Mouse (Mus musculus): ENCODE data around the gene Rexo5.

The Rexo5 gene

DNA sequence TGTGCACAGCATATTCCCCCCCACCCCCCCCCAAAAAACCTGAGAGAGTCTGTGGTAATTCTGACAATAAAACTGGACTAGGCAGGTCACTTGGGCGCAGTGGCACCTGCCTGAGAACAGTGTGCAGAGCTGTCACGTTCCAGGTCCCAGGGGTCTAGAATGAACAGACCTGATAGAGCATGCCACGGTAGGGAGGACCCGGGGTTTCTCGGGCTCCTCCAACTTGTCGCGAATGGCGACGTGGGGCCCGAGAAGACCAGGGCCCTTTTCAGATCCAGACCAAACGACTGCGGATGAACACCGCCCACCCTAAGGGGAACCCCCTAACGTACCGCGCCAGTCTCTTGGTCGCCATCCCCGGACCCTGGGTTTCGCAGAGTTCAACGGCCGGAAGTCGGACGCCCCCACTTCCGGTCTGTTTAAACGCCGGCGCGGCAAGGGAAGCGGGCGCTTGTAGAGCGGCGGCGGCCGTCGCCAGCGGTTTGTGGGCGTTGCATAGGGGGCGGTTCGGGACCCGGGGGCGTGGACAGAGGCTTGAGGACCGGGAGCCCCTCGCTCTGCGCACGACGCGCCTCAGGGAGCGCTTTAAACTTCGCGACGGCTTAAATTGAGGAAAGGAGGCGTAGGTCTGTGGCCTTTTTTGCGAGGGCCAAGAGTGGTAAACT is at the start of gene Rexo5, which contains the start of gene Eri2:
Rexo5 (plus strand) TSS at position 421 of the 665 bp plus-strand sequence.
Eri2 (minus strand) TSS at position 473 of the 665 bp plus-strand sequence.
- peak; percentile 93 for DNase-seq (ENCODE audit: extremely low spot score, low spot score)

DNA sequence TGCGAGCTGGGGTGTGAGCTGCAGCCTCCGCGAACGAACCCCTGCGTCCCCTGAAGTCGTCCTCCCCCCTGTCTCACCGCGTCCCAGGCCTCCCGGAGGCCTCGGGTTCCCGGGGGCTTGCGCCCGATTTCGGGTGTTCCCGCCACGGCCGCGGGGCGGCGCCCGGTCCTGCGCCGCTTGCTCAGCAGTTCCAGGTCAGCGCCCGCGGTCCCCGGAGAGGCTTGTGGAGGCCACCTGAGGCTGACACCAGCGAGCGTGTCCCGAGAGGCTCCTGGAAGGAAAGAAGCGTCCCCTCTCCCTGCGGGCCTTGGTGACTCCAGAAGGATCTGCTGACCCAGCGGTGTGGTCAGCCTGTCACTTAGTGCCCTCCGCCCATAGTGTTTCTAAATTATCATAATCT is 49.5 kb upstream of the Rexo5 start:
- DNase-seq (ENCODE audit: extremely low spot score, low spot score), result peak; percentile 48

DNA sequence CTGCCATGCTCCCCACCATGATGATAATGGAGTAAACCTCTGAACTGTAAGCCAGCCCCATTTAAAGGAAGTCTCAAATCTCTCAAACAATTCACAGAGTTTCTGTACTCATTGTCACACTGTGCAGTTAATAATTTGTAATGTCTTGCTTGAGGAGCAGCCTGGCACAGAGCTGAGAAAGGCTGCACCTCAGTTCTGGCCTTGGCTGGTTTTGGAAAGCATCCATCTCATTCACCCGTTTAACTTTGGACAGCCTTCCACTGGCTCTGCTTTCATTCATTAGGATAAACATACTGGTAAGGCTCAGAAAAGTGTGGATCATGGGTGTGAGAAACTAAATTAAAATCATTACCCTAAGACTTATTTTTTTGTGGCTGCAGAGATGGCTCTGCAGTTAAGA is 47.9 kb upstream of the Rexo5 start:
- DNase-seq (ENCODE audit: extremely low spot score, low spot score), result no peak

DNA sequence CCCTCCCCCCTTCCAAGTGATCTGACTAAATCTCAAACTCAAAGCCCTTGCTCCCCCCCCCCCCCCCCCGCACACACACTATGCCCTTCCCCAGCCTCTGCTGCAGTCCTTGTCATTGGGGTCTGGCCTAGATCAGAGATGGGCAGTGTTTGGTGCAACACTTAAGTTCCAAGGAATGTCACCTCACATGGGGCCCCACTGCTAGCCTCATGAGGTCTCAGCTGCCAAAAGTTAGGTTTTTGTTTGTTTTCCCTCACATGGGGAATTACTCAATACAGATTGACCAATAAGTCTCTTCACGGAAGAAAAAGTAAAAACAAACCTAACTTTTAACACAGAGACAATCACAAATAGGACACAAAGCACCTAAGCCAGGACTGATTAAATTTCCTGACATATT is 45.0 kb upstream of the Rexo5 start:
- no peak for DNase-seq (ENCODE audit: extremely low spot score, low spot score)

DNA sequence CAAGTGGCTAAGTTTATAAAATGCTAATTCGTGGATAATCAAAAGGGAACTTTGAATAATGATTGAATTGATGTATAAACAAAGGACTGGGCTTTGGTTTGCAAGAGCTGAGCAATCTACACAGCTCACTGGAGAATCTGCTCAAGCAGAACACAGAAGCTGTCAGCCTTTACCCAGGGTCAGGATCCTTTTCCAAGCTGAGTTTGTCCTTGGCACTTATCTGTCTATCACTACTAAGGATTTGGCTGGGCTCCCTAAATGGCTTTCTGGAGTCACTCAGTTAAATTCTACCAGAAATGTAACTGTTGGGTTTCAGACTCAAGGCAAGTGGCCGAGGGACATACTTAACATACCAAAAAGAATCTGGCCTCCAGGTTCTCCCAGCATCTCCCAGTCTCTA is 43.9 kb upstream of the Rexo5 start:
- DNase-seq (ENCODE audit: extremely low spot score, low spot score), result no peak

DNA sequence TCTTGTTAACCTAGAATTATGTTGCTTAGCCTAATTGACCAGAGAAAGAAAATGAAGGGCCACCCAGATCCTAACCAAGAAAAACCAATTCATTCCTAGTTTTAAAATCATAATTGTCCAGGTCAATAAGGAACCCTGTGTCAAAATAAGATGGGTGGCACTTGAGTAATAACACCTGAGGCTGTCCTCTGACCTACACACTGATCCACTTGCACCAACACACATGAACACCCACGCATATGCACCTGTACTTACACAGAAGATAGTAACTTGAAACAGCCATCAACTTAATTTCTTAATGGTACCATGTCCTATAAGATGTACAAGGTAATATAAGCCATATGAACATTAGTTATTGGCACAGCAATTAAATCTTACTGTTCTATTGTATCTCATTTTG is 40.1 kb upstream of the Rexo5 start:
- DNase-seq (ENCODE audit: extremely low spot score, low spot score), result no peak

DNA sequence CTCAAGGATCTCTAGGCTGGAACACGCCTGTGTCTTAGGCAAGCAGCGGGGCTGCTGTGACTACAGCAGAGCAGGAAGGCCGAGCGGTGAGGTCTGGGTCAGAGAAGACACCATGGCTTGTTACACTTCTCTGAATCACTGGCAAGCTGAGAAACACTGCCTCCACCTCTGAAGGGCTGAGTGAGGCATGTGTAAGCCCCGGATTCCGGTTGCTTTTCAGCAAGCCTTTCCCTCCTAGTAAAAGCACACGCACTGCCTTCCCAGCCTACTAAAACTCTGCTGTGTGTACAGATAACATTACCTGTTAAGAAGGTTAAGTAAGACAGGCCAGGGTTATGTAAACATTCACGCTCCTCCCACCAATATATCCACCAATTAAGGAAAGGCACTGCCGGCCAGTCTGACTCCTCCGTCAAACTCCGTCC is 33.3 kb upstream of the Rexo5 start, which contains the start of gene Acsm3:
Acsm3 (plus strand) TSS at position 397 of the 425 bp plus-strand sequence.
- DNase-seq (ENCODE audit: extremely low spot score, low spot score), result no peak

DNA sequence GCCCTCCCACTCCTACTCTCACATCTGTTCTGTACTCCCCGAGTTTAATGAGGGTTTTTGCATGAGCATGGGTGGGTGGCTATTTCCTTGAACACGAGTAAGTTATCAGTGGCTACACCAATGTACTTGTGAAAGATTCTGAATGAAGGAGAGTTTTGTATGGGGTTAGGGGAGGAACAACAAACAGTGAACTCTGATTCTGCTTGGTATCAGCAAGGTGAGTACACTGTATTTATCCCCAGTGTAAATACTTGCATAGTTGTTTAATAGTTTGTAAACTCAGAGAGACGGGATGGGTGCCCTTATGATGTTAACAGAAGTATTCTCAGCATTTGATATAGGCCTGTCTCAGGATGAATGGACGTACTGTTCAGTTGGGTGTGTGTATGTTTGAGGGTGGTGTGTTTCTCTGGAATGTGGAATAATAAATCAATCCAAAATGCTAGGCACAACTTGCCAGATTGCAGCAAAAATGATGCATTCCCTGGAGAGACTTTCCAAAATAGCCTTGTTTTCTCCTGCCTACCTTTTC is 31.6 kb upstream of the Rexo5 start:
- DNase-seq (ENCODE audit: extremely low spot score, low spot score), result no peak

DNA sequence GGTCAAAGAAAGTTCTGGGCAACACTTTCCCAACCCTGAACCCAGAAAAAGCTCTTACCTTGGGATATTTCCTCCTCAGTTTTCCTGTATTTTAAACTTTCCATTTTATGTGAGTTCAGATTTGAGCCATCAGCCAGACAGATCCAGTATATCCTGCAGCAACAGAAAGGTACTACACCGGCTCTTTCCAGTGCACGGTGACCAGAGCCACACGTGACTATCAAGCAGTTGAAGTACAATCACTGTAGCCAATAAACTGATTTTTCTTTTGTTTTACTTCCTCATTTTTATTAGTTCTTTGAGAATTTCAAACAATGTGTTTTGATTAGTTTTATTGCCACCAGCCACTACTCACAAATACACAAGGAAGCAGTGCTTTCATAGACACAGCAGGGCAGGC is 29.4 kb upstream of the Rexo5 start:
- no peak for DNase-seq (ENCODE audit: extremely low spot score, low spot score)

DNA sequence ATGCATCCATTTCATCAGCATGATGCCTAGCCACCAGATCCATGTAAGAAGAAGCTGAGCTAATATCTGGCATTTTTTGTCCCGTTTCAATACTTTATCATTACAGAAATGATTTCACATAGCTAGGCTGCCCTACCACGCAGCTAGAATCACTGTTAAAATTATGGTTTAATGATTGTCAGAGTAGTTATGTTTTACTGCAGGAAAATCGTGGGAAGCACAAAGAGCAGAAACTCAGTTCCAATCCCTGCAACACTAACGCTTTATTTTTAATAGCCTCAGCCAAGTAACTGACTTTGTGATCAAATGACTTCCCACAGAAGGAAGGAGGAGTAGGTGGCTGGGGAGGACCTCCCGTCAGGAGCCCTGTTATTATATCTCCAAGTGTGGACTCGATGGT is 26.8 kb upstream of the Rexo5 start:
- DNase-seq (ENCODE audit: extremely low spot score, low spot score), result no peak

DNA sequence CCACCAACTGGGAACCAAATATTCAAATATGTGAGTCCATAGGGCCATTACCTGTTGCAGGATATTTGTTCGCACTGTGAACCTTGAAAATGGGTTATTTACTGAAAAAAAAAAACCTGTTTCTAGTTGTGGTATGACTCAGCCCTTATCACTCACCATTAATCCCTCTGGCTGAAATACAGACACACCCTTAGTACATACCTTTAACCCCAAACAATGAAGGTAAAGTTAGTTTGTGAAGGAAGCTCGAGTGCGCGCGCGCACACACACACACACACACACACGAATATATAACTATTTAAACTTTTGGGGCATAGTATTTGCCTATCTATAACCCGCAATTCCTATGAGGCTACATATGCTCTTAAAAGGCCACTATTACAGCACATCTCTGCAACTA is 23.9 kb upstream of the Rexo5 start:
- no peak for DNase-seq (ENCODE audit: extremely low spot score, low spot score)

DNA sequence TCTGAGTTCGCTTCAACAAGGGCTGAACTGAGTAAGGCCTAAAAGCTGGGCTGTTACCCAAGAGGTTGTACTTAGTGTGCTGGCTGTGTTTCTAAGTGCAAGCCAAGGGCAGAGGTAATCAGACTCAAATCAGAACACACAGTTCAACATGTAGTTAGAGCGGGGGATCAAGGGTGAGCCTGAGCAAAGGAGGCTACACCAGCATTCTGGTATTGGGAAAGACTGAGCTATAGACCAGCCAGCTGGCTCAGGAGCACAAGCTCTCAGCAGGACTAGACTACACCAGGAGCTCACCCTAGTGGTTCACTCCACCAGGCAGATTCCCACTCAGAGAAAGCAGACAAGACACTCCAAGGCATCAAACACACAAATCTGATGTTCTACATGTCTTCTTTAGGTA is 10.4 kb upstream of the Rexo5 start:
- no peak for DNase-seq (ENCODE audit: extremely low spot score, low spot score)

DNA sequence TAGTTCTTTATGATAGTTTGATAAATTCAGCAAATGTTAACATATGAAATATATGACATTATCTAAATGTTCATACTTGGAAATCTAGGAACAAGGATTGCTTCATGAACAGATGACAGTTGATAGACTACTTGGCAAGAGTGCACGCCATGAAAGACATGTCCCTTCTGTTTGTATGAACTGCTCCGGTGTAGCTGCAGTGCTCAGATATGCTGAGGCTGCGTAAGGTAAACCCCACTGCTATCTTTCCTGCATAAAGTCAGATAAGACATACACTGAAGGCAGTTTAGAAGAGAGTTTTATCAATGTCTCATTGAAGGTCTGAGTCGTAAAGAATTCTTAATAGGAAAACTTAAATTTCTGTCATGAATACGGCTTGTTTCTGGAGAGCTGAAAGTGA is 8.9 kb upstream of the Rexo5 start:
- DNase-seq (ENCODE audit: extremely low spot score, low spot score), result no peak

DNA sequence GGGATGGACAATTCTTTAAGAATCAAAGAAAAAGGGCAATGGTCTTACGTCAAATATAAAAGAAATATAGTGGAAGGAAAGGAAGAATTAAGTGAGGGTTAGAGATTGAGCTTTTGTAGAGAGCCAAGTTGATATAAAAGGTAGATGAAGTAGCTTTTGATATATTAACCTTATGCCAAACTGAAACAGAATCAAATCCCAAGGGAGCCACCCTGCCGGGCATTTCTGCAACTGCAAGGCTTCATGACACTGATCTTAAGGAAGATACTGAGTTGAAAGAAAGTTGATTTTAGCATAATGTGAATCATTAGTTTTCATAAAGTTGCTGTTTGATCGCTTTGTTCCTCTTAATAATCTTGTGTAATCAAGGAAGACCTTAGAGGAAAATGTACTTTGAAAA is 4.8 kb upstream of the Rexo5 start:
- no peak for DNase-seq (ENCODE audit: extremely low spot score, low spot score)

DNA sequence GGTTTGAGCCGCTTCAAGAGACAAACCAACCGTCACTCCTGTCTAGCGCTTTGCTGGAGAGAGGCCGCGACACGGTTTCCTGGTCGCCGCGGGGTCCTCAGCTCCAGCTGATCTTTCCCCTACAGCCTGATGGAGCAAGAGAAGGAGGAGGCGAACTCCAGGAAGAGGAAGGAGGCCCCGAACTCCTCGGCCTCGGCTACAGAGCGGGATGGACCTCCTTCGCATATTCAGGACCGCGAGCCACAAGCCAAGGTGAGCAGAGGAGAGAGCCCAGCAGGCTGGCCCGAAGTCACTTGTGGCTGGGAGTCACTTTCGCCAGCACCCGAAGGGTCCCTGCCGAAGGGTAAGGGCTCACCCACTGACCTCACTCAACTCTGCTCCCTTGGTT is 439 bp downstream of the Rexo5 start:
- DNase-seq (ENCODE audit: extremely low spot score, low spot score), result no peak

DNA sequence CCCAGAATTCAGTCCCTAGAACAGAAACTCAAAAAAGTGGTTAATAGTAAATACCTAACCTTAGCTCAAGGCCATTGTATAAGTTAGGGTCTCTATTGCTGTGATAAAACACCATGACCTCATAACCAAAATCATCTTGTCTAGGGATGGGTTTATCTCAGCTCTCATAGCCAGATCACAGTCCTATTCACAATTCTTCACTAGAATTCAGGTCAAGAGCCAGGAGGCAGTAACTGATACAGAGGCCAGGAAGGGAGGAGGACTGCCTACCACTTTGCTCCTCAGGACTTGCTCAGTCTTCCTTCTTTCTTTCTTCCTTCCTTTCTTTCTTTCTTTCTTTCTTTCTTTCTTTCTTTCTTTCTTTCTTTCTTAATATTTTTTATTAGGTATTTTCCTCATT is 1.5 kb downstream of the Rexo5 start:
- no peak for DNase-seq (ENCODE audit: extremely low spot score, low spot score)

DNA sequence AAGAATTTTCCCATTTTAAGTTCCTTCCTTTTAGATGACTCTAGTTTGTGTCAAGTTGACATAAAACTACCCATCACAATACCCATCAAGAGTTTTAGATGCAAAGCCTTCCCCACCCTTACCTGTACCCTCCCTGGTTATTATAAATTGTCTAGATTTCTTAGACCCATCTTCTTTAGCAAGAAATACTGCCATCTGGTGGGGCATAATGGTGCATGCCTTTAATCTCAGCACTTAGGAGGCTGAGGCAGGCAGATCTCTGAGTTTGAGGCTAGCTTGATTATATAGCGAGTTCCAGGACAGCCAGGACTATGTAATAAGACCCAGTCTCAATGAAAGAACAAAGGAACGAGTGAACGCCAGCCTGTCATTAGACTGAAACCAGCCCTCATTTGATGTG is 6.7 kb downstream of the Rexo5 start:
- no peak for DNase-seq (ENCODE audit: extremely low spot score, low spot score)

DNA sequence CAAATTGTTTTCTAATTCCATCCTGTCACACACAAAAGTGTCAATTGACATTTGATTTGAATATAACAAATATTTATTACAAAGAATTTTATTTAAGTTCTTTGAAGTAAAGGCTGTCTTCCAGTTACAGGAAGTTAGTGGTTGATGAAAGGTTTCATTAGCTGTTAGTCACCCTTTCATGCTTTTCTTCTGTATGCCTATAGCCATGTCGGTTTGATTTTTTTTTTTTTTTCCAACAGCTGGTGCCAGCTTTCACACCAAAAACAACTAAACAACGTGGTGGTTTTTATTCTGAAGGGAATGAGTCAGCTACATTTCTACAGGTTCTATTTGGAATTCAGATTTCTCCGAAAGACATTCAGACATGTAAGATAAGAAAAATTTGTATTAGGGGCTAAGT is 7.2 kb downstream of the Rexo5 start:
- DNase-seq (ENCODE audit: extremely low spot score, low spot score), result no peak

DNA sequence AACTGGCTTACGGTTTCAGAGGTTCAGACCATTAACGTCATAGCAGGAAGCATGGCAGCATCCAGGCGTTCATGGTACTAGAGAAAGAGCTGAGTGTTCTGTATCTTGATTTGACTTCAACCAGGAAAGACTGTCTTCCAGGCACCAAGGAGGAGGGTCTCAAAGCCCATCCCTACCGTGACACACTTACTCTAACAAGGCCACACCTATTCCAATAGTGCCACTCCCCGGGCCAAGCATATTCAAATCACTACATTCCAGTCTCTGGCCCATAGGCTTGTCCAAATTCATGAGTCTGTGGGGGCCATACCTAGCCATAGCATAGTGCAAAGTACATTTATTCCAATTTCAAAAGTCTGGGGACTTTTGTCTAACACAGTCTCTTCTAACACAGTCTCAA is 13.6 kb downstream of the Rexo5 start:
- no peak for DNase-seq (ENCODE audit: extremely low spot score, low spot score)

DNA sequence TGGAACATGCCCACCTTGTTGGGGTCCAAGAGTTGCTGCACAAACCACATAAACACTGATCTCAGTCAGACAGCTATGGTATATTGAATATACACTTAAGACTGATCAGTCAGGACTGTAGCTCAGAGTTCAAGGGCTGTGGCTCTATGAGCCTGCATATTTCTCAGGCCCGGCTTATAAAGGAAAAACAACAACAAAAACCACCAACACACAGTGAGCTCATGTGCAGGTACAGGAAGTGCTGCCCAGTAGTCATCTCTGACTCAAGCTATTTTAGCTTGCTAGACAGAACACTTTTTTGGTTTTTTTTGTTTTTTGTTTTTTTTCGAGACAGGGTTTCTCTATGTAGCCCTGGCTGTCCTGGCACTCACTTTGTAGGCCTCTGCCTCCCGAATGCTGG is 14.9 kb downstream of the Rexo5 start:
- no peak for DNase-seq (ENCODE audit: extremely low spot score, low spot score)

DNA sequence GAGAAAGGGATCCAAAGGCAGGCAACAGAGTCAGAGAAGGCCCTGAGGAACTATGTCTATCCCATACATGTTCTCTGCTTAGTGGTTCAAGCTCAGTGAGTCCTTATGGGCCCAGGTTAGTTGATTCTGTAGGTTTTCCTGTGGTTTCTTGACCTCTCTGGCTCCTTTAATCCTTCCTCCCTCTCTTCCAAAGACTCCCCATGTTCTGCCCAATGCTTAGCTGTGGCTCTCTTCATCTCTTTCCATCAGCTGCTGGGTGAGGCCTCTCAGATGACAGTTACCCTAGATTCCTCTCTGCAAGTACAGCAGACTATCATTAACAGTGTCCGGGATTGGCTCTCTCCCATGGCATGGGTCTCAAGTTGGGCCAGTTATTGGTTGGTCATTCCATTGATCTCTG is 41.6 kb downstream of the Rexo5 start:
- DNase-seq (ENCODE audit: extremely low spot score, low spot score), result no peak

DNA sequence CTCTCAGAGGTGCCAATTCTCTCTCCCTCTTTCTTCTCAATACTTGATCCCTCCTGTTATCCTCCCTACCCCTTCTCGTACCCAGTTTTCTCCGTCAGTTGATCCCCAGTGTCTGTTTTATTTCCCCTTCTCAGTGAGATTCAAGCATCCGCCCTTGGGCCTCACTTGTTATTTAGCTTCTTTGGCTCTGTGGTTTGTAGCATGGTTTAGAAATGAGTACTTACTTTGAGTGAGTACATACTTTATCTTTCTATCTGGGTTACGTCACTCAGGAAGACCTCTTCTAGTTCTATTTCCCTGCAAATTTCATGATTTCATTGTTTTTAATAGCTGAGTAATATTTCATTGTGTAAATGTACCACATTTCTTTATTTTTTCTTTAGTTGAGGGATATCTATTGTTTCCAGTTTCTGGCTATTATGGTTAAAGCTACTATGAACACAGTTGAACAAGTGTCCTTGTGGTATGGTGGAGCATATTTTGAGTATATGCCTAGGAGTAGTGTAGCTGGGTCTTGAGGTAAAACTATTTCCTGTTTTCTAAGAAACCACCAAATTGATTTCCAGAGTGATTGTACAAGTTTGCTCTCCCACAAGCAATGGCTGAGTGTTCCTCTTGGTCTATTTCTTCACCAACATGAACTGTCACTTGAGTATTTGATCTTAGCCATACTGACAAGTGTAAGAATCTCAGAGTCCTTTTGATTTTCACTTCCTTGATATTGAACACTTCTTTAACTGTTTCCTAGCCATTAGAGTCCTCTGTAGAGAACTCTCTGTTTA is 42.4 kb downstream of the Rexo5 start:
- DNase-seq (ENCODE audit: extremely low spot score, low spot score), result no peak

All from neural tube, embryonic 10.5 days (tissue).